Mouse (Mus musculus) lung, postnatal 10 days (tissue): Measurements from ENCODE around the gene Unc13d.
"Not testable (repeated sequence)": the region's sequence is repeated elsewhere in the genome, so short reads cannot be mapped to it uniquely, and the experiment has no call there.

Experiments used
- DNase-seq: peaks from one replicate; pipeline ENCODE4 v3.0.0; 2021

Unc13d gene

GRCm38 (mm10) chr11:116043286-116043685, 34.5 kb downstream of the Unc13d start:
- DNase-seq, result no peak

- DNase-seq, result no peak
Observed at GRCm38 (mm10) chr11:116042372-116043138, 35.2 kb downstream of the Unc13d start.

- DNase-seq, result no peak
Observed at GRCm38 (mm10) chr11:116041833-116042232, 35.9 kb downstream of the Unc13d start.

- DNase-seq, result no peak
Observed at GRCm38 (mm10) chr11:116040593-116040992, 37.2 kb downstream of the Unc13d start.

GRCm38 (mm10) chr11:116037826-116038225, 39.9 kb downstream of the Unc13d start:
- DNase-seq, result no peak

- DNase-seq, result no peak
Observed at GRCm38 (mm10) chr11:116036671-116037070, 41.1 kb downstream of the Unc13d start.

GRCm38 (mm10) chr11:116034584-116034983, 43.2 kb downstream of the Unc13d start:
- DNase-seq, result no peak

- peak; percentile 43 for DNase-seq
Observed at GRCm38 (mm10) chr11:116030898-116031845, 46.6 kb downstream of the Unc13d start.

- peak; percentile 99 for DNase-seq
Observed at GRCm38 (mm10) chr11:116030088-116030897, 47.5 kb downstream of the Unc13d start, which contains the start of gene Unk. Gene Unk (plus strand): TSS chr11:116030322.

- no peak for DNase-seq
Observed at GRCm38 (mm10) chr11:116029086-116029865, 48.5 kb downstream of the Unc13d start.

GRCm38 (mm10) chr11:116028177-116028865, 49.4 kb downstream of the Unc13d start:
- no peak for DNase-seq

GRCm38 (mm10) chr11:116027756-116028155, 50.0 kb downstream of the Unc13d start, which contains the start of gene H3f3b:
Gene H3f3b (minus strand): TSS chr11:116027962.
- DNase-seq, result peak; percentile 43

GRCm38 (mm10) chr11:116025056-116025845, 52.5 kb downstream of the Unc13d start:
- DNase-seq, result no peak

- DNase-seq, result peak; percentile 98
Observed at GRCm38 (mm10) chr11:116024356-116024808, 53.4 kb downstream of the Unc13d start.

GRCm38 (mm10) chr11:116023771-116024355, 53.9 kb downstream of the Unc13d start:
- peak; percentile 78 for DNase-seq

GRCm38 (mm10) chr11:116023074-116023770, 54.5 kb downstream of the Unc13d start:
- not testable (repeated sequence) for DNase-seq

- DNase-seq, result no peak
Observed at GRCm38 (mm10) chr11:116022256-116022780, 55.4 kb downstream of the Unc13d start.

GRCm38 (mm10) chr11:116021328-116022220, 56.2 kb downstream of the Unc13d start:
- DNase-seq, result no peak
